Mouse (Mus musculus) common myeloid progenitor, adult 5-6 weeks (primary cell): Measurements from ENCODE around the gene Fnbp1. TPM values are rescaled to one million over a fixed set of nuclear protein-coding genes. Genes with fewer than 3 reads are reported as not detected.

Experiments used
- ATAC-seq: replicated peaks from 2 replicates; pipeline ENCODE4 v1.8.0; 2016; ENCODE audit warnings: low read depth, mild to moderate bottlenecking, moderate TSS enrichment, inconsistent platforms; ENCODE audit not compliant: poor library complexity, severe bottlenecking
- total RNA-seq: library from RNA; stranded (forward); fragments of 200-1000, 187-1606 nt; gene quantifications from 2 replicates; pipeline ENCODE4 v1.2.3, GENCODE M21; 2017

Fnbp1 gene
- total RNA-seq, 1 experiment from 2014 or later = 43.4 TPM

DNA sequence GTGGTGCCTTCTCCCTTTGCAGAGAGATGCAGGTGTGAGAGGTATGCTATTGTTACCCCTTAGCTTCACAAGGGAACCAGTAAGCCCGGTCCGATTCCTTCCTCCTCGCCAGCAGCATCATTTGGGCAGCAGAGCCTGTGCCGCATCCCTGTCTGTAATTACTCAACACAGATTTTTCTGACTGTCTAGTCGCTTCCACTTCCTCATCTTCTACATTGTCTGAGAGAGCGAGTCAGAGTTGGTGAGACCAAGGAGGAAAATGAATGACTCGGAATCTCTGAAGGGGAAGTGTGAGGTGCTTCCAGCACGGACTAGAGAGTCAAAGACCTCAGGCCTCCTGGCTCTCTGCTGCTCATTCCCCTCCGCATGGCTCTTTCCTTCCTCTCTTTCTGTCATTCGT is 89.4 kb downstream of the Fnbp1 start:
- peak; percentile 43; the same call in 1 of the 2 replicates for ATAC-seq

DNA sequence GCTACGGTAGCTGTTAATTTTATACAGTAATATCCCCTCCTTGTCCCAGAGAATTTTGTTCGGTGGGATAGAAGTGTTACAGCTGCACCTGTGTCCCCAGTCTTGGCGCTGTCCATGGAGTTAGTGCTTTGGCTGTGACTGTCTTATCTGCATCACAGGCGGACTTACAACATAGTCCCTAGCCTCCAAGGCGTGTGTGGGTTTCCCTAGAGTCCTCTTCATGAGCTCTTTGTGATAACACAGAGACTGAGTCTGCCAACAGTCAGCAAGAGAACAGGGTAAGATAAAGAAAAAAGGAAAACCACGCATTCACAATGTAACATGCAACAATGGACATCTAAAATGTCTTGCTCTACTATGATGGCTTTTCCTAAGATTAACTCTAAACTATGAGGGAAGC is 93.8 kb downstream of the Fnbp1 start:
- peak; percentile 66 for ATAC-seq

DNA sequence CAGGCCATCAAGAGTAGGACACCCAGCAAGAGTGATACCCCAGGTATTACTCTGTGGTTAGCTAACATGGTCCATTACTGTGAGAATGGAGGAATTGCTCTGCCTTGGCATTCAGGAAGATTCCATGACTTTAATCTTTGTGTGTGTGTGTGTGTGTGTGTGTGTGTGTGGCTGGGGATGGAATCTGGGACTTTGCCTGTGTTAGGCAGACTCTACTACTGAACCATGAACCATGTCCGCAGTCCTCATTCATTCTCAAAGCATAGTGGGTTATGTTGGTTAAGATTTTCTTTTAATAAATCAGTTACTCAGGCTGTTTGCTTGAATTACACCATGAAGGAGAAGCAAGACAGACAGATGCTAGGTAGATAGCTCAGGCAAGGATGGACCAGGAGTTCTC is 98.0 kb downstream of the Fnbp1 start:
- ATAC-seq = no peak

DNA sequence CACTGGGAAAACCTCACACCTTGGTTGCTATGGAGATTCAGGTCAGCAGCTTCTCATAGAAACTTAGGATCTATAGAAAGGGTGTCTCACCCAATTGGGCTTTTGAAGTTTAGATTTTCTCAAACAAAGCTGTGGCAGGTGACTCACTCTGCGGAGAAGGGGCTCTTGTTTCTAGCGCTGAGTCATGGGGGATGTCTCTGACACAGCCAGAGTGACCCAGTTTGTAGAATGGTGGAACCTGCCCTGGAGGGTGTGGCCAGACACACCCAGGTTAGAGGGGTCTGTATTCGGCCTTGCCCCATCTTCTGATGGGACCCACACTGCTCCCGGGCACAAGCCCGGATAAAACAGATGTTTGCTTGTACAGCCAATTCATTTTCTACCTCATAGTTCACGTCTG is 98.9 kb downstream of the Fnbp1 start:
- ATAC-seq = no peak

DNA sequence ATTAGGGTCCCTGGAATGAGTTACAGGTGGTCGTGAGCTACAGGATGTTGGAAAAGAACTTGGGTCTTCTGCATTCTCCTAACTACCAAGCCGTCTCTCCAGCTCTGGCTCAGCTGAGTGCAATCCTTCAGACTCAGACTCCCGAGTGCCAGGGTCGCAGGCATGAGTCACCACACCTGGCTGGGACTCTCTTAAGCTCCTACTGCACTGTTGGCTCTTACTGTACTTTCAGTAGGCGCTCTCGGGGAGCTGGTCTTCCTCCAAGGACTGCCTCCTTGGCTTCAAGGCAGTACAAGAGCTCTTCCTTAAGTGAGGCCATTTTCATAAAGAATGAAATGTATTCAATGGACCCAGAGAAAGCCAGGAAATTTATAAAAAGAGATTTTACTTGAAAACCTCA is 100.4 kb downstream of the Fnbp1 start:
- ATAC-seq = no peak

DNA sequence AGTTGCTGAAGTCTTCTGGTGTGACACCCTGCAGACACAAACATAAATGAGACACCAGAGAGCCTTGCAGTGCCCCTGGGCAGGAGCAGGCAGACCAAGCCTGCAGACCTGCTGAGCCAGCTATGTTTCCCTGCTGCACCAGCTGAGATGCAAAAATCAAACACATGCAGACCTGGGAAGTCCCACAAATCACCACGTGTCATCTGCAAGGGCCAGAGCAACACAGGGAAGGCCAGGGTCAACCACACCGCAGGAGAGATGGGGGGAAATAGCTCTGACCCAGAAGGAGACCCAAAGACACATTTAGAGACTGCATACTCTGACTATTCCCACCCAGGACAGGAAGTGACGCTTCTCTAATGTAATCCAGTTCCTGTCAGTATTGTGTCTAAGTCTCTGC is 101.3 kb downstream of the Fnbp1 start:
- no peak for ATAC-seq

DNA sequence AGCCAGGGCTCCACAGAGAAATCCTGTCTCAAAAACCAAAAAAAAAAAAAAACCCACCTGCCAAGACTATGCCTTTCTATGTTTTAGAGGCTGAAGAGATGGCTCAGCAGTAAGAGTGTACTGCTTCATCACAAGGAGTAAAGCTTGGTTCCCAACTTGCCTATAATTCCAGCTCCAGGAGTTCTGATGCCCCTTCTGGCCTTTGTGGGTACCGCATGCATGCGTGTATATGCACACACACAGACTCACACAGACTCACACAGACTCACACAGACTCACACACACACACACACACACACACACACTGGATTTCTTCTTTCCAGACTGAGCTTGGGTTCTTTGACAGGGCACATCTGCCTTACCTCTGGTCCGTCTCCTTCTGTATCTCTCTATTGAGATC is 101.8 kb downstream of the Fnbp1 start:
- ATAC-seq = no peak

DNA sequence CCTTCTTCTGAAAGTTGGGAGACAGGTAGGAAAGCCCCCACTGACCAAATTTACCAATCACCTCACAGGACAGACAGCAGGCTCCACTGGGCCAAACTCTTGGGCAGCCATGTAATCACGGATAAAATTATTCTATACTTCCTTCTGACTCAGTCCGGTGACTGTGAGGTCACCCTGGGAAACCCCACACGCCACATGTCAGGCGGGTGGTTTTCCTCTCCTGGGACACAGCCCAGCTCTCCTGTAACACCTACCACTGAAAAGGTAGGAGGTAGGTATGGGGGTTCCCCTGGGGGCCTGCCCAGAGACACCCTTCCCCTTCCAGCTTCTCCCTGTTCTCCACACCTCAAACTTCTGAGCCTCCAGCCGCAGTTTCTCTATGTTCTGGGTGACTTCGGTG is 105.0 kb downstream of the Fnbp1 start:
- ATAC-seq = no peak

DNA sequence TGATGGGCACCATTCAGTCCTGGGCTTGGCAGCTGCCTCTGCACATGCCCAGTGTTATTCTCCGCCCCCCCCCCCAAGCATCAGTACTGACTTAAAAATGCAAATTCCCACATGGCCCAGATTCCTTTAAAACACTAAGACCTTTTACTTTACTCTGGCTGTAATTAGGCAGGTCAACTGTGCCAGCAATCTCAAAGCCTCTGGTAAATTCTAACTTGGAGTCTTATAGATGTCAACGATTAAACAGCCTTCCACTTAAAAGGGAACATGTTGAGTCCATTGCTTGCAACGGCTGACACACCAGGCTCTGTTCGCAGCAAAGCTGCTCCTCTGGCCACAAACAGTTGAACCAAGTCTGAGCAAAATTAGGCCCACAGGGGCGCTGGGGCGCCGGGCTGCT is 109.8 kb downstream of the Fnbp1 start:
- no peak for ATAC-seq

DNA sequence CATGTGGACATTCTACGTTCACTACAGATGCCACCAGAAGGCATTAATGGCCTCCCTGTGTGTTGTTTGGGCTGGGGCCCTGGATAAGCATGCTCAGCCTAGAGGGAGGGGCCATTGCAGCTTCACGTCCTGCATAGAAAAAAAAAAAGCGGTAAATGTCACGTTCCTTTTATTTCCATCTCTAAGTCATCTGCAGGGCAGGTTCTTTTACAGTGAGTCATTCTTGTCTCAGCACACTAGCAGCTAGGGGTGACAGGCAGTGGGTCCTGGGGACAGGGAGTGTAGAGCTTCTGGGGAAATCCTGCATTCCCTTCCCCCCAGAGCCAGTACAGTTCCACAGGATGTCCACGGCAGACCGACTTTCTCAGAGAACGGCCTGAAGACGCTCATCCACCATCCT is 115.2 kb downstream of the Fnbp1 start:
- ATAC-seq = no peak

DNA sequence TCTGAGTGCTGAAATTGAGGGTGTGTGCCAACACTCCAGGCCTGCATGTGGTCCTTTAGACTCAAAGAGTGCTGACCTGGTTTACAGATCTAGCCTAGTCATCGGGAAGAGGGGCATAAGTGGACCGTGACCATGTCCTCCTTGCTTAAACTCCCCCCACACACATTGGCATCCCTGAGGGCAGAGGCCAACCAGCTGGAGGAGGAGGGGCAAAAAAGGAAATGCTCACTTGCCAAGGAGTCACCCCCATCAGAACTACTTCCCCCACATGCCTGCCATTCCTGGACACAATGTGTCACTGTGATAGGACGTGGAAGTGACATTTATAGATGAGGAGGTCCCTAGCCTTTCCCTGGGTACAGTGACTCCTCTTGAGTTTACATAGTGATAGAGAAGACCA is 116.3 kb downstream of the Fnbp1 start:
- 0 out of 2 replicates have a peak, but pooled peaks have one; percentile 20 for ATAC-seq

DNA sequence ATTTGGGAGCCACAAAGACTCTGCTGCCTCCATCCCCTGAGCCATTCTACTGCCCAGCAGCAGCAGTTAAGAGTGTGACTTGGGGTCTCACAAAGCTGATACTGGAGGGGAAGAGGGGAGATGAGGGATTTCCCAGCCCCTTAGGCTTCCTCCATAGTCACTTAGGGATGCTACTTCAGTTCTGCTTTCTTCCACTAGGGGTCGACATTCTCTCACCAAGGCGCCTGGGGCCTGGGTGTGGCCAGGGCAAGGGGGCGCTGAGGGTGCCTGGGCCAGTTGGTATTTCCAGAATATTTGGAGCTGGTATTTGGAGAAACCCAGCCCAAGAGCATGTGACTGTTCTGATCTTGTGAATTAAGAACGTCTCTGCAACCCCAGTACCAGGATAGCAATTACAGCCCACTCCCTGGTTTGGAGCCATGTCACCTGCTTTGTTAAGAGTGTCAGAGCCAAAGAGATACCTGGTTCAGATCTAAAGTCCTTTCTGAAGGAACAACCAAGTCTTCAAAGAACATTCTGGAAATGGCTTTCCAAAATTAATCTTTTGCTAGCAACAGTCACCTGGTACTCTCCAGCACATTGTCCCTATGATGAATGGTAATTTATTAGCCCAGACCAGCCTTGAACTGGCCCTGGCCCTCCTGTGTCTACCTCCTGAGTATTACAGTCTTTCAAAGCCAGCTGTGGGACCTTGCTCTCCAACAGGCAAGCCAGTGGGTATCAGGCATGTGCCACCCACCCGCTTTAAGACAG is 117.0 kb downstream of the Fnbp1 start:
- peak; percentile 90 for ATAC-seq

DNA sequence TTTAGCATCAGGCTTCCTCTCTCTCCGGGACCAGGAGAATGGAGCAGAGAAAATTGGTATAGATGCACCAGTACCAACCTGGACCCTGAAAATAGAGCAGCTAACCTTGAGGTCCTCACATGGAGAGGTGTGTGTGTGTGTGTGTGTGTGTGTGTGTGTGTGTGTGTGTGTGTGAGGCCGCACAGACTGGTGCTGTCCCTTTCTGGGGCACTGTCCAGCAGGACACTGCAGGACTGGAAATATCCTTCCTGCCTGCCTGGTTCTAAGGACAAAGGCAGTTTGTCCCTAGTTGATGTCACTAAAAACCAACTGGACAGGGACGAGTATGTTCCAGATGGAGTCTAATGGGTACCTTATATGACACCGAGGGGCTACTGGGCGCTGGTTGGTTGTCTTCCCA is 117.9 kb downstream of the Fnbp1 start:
- no peak for ATAC-seq

DNA sequence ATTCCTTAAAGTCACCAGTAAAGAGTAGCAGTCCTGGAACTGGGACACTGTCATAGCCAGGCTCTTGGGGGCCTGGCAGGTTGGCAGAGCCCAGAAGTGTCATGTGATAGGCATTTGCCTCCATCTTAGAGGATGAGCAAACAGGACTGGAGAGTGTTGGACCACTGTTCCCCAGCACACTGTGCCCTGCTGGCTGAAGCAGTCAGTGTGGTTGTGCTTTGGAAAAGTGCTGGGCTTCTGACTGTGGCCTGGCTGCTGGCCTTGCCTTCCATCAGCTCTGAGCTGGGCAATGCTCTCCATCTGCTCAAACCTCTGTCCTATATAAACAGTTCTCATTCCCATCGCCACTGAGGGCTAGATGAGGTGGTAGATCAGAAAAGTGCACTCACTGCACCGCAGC is 121.6 kb downstream of the Fnbp1 start:
- no peak for ATAC-seq

DNA sequence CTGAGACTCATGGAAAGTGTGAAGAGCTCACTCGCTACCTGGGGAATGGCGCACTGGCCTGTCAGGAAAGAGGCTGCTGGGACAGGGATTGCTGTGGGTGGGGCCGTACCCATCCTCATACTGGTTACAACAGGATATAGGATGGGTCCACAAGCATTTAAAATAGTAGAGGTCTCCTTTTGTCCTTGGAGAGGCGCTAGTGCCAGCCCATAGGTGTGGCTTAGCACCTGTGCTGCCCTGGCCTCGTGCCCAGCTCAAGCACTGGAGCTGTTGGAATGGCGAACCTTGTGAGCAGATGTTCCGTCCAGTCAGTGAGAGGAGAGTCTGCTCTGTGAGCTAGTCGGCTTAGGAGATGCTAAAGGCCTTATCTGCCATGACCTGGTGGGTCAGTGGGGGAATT is 122.8 kb downstream of the Fnbp1 start:
- no peak for ATAC-seq

DNA sequence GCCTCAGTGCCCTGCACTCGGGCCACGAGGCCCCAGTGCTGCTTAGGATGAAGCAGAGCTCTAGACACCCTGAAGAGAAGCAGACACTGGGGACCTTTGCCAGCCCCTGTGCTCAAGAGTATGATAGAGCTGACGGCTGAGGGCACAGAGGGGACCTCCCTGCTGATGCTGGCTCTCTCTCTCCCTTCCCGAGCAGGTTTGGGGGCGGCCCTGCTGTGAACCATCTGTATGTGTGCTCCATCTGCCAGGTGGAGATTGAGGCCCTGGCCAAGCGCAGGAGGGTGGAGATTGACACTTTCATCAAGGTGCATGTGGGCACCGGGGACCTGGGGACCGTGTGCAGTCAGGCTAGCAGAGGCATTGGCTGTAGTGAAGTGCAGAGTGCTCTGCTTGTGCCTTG is 123.3 kb downstream of the Fnbp1 start:
- no peak for ATAC-seq

DNA sequence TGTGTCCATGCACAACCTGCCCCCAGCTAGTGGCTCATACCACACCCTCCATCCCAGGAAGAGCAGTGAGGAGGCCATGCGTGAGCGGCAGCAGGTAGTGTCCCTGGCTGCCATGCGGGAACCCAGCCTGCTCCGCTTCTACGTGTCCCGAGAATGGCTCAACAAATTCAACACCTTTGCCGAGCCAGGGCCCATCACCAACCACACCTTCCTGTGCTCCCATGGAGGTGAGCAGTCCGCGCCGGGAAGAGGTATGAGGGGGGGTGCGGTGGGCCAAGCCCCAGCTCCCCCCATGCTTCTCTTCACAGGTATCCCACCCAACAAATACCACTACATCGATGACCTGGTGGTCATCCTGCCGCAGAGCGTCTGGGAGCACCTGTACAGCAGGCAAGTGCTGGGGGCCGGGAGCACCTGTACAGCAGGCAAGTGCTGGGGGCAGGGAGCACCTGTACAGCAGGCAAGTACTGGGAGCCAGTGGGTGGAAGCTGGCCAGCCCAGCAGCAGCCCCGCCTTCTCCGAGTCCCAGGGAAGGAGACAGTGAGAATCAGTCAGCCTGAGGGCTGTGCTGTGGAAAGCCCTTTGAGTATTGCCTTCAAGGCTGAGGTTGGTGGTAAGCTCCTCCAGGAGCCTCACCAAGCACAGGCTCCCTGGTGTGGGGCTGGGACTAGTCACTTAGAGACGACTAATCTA is 124.0 kb downstream of the Fnbp1 start:
- no peak for ATAC-seq

DNA sequence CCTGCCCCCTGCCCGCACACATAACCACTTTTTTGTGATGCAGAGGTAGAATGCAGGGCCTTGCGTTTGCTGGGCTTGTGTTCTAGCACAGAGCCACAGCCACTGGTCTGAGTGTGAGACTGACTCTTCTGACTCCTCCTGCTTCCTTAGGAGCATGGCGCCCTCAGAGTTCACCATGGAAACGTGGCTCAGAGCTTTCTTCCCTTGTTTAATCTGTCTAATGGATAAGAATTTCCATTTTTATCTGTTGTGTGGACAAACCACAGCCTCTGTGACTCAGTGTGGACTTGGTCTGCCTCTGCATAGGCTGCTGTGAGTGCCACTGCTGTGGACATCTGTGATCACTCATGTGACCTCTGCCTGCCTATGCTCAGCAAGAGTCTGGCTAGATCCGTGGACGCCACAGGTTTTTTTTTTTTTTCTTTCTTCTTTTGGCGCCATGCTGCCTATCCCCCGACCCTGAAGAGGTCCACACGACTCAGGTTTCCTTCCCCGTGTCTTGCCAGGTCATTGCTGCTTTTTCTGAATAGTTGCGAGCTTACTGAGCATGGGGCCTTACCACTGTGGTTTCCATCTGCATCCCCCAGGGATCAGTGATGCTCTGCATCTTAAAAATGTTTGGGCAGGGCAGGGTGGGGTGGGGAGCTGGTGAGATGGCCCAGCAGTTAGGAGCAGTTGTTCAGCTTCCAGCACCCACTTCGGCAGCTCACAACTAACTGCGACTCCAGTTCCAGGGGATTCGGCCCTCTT is 128.3 kb downstream of the Fnbp1 start:
- no peak for ATAC-seq

DNA sequence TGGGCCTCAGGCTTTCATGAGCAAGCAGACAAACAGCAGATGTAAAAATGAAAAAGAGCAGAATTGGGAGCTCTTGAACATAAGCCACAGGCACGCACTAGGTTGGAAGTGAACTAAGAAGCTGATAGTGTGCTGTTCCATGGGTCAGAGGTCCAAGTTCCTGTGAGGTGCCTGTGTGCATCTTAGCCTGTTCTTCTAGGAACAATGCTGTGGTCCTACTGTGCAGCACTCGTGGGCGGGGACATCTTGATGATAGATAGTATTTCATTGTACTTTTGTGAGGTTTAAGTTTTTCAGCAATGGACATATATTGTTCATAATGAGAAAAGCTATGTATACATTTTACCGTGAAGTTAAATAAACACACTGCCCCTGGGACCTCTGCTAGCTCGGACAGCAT is 134.6 kb downstream of the Fnbp1 start:
- ATAC-seq = no peak

DNA sequence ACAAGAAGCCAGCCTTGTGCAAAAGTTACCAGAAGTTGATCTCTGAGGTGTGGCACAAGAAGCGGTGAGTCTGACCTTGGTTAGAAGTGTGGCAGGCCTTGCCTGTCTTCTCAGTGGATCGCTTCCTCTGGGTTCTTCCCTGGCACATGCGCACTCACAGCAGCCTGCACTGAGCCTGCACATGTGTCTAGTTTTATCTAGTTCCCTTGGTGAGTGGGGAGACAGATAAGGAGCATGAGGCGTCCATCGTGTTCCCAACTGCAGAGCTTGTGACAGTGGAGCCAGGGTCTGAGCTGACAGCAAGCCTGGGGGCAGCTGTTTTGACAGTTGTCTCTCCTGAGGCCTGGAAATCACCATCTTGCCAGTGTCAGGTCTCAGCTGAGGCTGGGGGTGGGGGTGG is 135.4 kb downstream of the Fnbp1 start:
- peak; percentile 84 for ATAC-seq

DNA sequence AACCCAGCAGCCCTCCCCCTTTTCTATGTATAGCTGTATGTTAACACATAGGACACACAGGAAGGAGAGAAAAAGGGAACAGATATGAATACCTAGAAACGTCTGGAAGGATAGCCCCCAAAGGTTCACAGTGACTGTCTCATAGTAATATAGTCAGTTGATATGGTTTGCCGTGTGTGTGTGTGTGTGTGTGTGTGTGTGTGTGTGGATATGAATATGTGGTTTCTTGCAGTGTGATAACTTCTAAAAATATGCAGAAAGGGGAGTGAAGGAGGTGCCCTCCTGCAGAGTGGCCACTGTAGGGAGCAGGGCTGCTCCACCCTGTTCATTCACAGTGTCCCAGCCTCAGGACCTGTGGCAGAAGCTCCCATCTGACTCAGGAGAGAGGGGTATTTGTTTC is 136.4 kb downstream of the Fnbp1 start:
- peak; percentile 20; the same call in 1 of the 2 replicates for ATAC-seq
